Mouse (Mus musculus) lung, adult 2 months (tissue): ENCODE data around the gene Adcy5.

ENCODE experiments used
- CTCF ChIP-seq: fragments of 200-500 bp; IDR thresholded peaks from 2 replicates; pipeline ENCODE4 v1.5.1; 2011; ENCODE audit warnings: mild to moderate bottlenecking, low read length, control low read depth; ENCODE audit not compliant: insufficient read depth
- POLR2A ChIP-seq: fragments of 200-500 bp; IDR thresholded peaks from 2 replicates; pipeline ENCODE4 v1.6.1; 2011; ENCODE audit warnings: low read depth, mild to moderate bottlenecking, control low read depth, low read length, borderline replicate concordance; ENCODE audit errors: extremely low read depth

- TF ChIP-seq CTCF = no peak
- TF ChIP-seq POLR2A = no peak
These were observed 46.6 kb downstream of the Adcy5 start for GRCm38 (mm10) chr16:35201281-35201680.
